Mouse (Mus musculus) naive thymus-derived CD4-positive, alpha-beta T cell, adult 5 months (primary cell): Measurements from ENCODE around the gene Zfp773. TPM values are rescaled to one million over a fixed set of nuclear protein-coding genes. Genes with fewer than 3 reads are reported as not detected.

Experiments
- polyA plus RNA-seq: library from polyadenylated mRNA; unstranded; fragments of 100-300 nt; shearing (Covaris generic); gene quantifications from one replicate; pipeline ENCODE4 v1.2.1, GENCODE M21; 2017

Gene Zfp773
- 16.5 TPM for polyA plus RNA-seq

GRCm38 (mm10) chr7:7136379-7136866 lies at the start of gene Zfp773:
Gene Zfp773, minus strand, starts transcription at chr7:7136755.

GRCm38 (mm10) chr7:7171227-7172147 lies 34.9 kb upstream of the Zfp773 start, which contains the start of gene Zfp418:
Gene Zfp418, plus strand, starts transcription at chr7:7171330.

DNA sequence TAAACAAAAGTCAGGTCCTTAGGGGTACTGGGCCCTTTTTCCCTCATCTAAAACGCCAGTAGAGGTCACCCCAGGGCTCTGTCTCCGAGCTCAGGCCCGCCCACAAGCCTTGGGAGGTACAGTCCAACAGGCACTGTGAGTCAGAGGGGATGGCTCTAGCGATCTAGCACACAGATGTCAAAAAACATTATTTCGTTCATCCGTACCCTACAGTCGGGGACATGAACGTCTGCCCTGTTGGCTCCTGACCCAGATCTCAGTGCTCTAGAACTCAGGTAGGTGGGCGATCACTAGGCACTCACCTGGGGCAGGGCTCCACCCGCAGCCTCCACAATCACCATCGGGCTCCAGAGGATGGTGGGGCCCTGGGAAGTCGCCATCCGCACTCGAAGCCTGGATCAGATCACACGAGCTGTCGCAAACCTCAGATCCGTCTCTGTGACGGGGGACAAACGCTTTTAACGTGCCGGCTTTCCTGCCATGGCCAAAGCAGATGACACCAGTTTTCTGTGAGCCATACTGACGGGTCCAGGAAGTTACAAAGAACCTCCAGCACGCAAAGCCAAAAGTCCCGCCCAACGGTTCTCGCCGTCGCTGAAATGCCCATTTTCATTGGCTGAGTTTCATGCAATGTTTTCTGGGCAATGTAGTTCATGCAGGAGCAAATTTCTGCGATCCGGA lies 15.5 kb downstream of the Zfp773 start, which contains the start of gene Zfp954:
Zfp954 (minus strand) TSS at position 568 of the 681 bp plus-strand sequence.

Other genes starting within 250 kb of the Zfp773 start
- gene Aurkc, start 141.5 kb downstream of the Zfp773 start, polyA plus RNA-seq = not detected
- 71.0 TPM for gene Zfp954, start 15.3 kb downstream of the Zfp773 start, polyA plus RNA-seq
- gene Zfp418, start 34.6 kb upstream of the Zfp773 start, polyA plus RNA-seq = 2.9 TPM
- gene Zfp772, start 73.2 kb upstream of the Zfp773 start, polyA plus RNA-seq = 3.5 TPM
- gene Vmn2r29, start 110.6 kb upstream of the Zfp773 start, polyA plus RNA-seq = 0.61 TPM
- gene Gm45844, start 141.5 kb upstream of the Zfp773 start, polyA plus RNA-seq = 0.41 TPM
- gene Clcn4, start 164.1 kb upstream of the Zfp773 start, polyA plus RNA-seq = 70.6 TPM
- gene Vmn2r30, start 200.9 kb upstream of the Zfp773 start, polyA plus RNA-seq = not detected
- gene Gm45783, start 237.8 kb upstream of the Zfp773 start, polyA plus RNA-seq = not detected